Mouse (Mus musculus) heart, embryonic 15.5 days (tissue): Measurements from ENCODE around the gene Anp32b. TPM values are rescaled to one million over a fixed set of nuclear protein-coding genes. Genes with fewer than 3 reads are reported as not detected.

Experiments
- ATAC-seq: fragments of 200-750 bp; cut with Nextera tagmentation; replicated peaks from 2 replicates; pipeline ENCODE4 v1.8.0; 2017; ENCODE audit warnings: low read depth, moderate TSS enrichment; ENCODE audit not compliant: insufficient number of reproducible peaks, insufficient read depth, low FRiP score
- H3K27ac ChIP-seq: fragments of 300-500 bp; sonication (generic); 2 replicates; pipeline ENCODE4 v1.5.1; 2015; ENCODE audit warnings: mild to moderate bottlenecking, inconsistent platforms
- H3K27me3 ChIP-seq: fragments of 300-500 bp; sonication (generic); 2 replicates; pipeline ENCODE4 v1.6.1; 2015; ENCODE audit warnings: inconsistent platforms
- H3K36me3 ChIP-seq: fragments of 300-500 bp; sonication (generic); 2 replicates; pipeline ENCODE4 v1.6.1; 2015; ENCODE audit warnings: mild to moderate bottlenecking, inconsistent platforms
- H3K4me1 ChIP-seq: fragments of 300-500 bp; sonication (generic); replicated peaks from 2 replicates; pipeline ENCODE4 v1.6.1; 2015; ENCODE audit warnings: inconsistent platforms
- H3K4me2 ChIP-seq: fragments of 300-500 bp; sonication (generic); 2 replicates; pipeline ENCODE4 v1.6.1; 2015; ENCODE audit warnings: inconsistent platforms, mild to moderate bottlenecking, moderate library complexity
- H3K4me3 ChIP-seq: fragments of 300-500 bp; sonication (generic); 2 replicates; pipeline ENCODE4 v1.5.1; 2015; ENCODE audit warnings: mild to moderate bottlenecking, inconsistent platforms
- H3K9ac ChIP-seq: fragments of 300-500 bp; sonication (generic); 2 replicates; pipeline ENCODE4 v1.6.1; 2015; ENCODE audit warnings: mild to moderate bottlenecking, inconsistent platforms
- H3K9me3 ChIP-seq: fragments of 300-500 bp; sonication (generic); replicated peaks from 2 replicates; pipeline ENCODE4 v1.6.1; 2016; ENCODE audit warnings: inconsistent platforms
- WGBS: fragments of 180-500 bp; shearing (Covaris S2); methylation state at CpG from one replicate; pipeline ENCODE4 v1.1.7; 2015; ENCODE audit warnings: mixed read lengths; 5-methylcytosine and 5-hydroxymethylcytosine counted together
- polyA plus RNA-seq: library from polyadenylated mRNA; unstranded; fragments of >200 nt; fragmentation: Nextera tagmentation; extraction: Ambion mirVana; gene quantifications from 2 replicates; pipeline ENCODE4 v1.2.1, GENCODE M21; 2015

The Anp32b gene
- polyA plus RNA-seq, 1 experiment from 2014 or later, result 140 TPM

- ATAC-seq, result no peak
- H3K27ac ChIP-seq, result no peak overlapping the region
- H3K9me3 ChIP-seq, result no peaks in the 10 kb centered on the region
- no peak overlapping the region for H3K4me2 ChIP-seq
- H3K9ac ChIP-seq, result no peak overlapping the region
- no peaks in the 10 kb centered on the region for H3K4me1 ChIP-seq
- WGBS, result 75% methylated on average over 12 of the region's 12 CpGs
- no peaks in the 10 kb centered on the region for H3K27me3 ChIP-seq
- no peaks in the 10 kb centered on the region for H3K36me3 ChIP-seq
- no peak overlapping the region for H3K4me3 ChIP-seq
These were observed 18.2 kb upstream of the Anp32b start for GRCm38 (mm10) chr4:46432339-46433036.

- 74% methylated on average over 4 of the region's 4 CpGs for WGBS
These were observed 8.2 kb upstream of the Anp32b start for GRCm38 (mm10) chr4:46442501-46442900.

DNA sequence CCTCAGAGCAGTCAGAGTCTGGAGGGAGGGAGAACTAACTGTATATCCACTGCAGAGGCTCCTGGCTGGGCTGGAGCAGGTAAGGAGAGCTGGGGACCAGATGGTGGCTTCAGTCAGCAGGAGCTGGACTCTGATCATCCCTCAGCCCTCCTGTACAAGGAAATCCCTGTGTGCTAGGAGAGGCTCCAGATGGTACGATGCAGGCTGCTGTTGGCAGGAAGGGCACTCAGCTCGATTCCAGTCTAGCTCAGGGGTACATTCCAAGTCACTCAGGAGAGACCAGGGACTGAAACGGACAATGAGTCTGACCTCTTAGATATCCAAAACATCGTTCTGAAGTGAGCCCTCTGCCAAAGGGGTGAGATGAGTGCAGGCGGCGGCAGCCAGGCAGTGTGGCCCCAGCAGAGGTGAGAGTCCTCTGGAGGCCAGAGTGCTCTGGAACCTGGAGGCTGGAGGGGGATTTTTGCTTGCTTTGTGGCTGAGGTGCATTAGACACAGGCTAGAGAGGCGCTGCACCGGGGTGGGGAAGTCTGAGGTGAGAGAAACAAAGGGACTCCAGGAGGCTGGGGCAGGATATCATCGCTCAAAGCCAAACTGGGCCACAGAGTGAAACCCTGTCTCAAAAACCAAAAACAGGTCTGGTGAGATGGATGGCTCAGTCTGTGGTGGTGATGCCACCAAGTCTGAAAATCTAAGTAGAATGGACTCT lies 5.3 kb upstream of the Anp32b start:
- WGBS, result 43% methylated on average over 9 of the region's 9 CpGs
- Histone ChIP-seq H3K4me3 (no peak overlapping the region), H3K4me1 (peaks cover 15% of the 10 kb centered on the region)

More at GRCm38 (mm10) chr4:46442501-46442900, 8.2 kb upstream of the Anp32b start:
- Histone ChIP-seq H3K27me3 (no peaks in the 10 kb centered on the region), H3K4me1 (no peaks in the 10 kb centered on the region), H3K27ac (no peak overlapping the region), H3K4me3 (no peak overlapping the region), H3K9me3 (no peaks in the 10 kb centered on the region), H3K36me3 (no peaks in the 10 kb centered on the region), H3K9ac (no peak overlapping the region), H3K4me2 (no peak overlapping the region)
- ATAC-seq, result no peak

DNA sequence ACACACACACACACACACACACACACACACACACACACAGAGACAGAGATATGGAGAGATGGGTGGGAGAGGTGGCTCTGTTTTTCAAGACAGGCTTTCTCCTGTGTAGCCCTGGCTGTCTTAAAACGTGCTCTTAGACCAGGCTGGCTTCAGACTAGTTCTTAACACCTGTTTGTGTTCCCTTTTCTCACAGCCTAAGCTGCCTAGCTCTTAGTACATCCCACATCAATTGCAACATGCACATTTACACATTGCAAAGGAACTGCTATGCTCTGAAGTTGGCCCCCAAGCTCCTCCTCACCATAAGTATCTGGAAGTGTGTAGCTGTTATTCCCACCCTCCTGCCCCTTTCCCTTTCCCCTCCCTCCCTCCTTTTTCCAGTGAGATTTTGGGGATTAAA lies 3.2 kb upstream of the Anp32b start:
- peaks cover 19% of the 10 kb centered on the region for H3K4me1 ChIP-seq
- no peaks in the 10 kb centered on the region for H3K36me3 ChIP-seq
- H3K9me3 ChIP-seq, result no peaks in the 10 kb centered on the region
- no peak for ATAC-seq
- 62% methylated on average over 1 of the region's 1 CpGs for WGBS
- no peak overlapping the region for H3K4me2 ChIP-seq
- no peaks in the 10 kb centered on the region for H3K27me3 ChIP-seq
- H3K9ac ChIP-seq, result no peak overlapping the region
- H3K27ac ChIP-seq, result no peak overlapping the region
- H3K4me3 ChIP-seq, result no peak overlapping the region

More for the DNA sequence above, 5.3 kb upstream of the Anp32b start:
- Histone ChIP-seq H3K27ac (no peak overlapping the region), H3K36me3 (no peaks in the 10 kb centered on the region), H3K27me3 (no peaks in the 10 kb centered on the region), H3K9ac (no peak overlapping the region), H3K4me2 (no peak overlapping the region), H3K9me3 (no peaks in the 10 kb centered on the region)
- ATAC-seq, result no peak

DNA sequence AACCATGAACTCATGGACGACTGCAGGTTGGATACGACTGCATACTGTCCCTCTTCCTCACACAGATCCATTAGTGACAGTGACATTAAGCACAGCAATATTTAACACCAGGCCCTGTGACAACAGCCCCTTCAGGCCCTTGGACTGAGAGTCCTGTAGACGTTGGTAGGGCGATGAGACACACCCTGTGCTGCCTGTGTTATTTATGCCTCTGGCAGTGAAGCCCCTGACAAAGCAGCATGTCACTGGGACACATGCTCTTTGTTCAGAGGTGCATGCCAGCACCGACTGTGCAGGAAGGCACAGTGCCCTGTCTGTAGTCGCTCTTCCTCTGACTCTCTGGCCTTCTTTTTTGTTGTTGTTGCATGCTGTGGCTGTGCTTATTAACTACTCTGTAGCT lies 1.8 kb upstream of the Anp32b start:
- H3K27ac ChIP-seq, result no peak overlapping the region
- H3K27me3 ChIP-seq, result no peaks in the 10 kb centered on the region
- no peak for ATAC-seq

GRCm38 (mm10) chr4:46450020-46450518 lies 633 bp upstream of the Anp32b start:
- no peaks in the 10 kb centered on the region for H3K36me3 ChIP-seq
- no peaks in the 10 kb centered on the region for H3K9me3 ChIP-seq
- peaks cover 42% of the 10 kb centered on the region for H3K4me1 ChIP-seq
- WGBS, result 32% methylated on average over 7 of the region's 7 CpGs
- no peaks in the 10 kb centered on the region for H3K27me3 ChIP-seq
- H3K9ac ChIP-seq, result peak overlapping the region; percentile 97
- no peak for ATAC-seq
- H3K4me2 ChIP-seq, result peak overlapping the region; percentile 96
- H3K27ac ChIP-seq, result peak overlapping the region; percentile 99
- H3K4me3 ChIP-seq, result peak overlapping the region; percentile 87

More for the DNA sequence above, 1.8 kb upstream of the Anp32b start:
- WGBS, result 36% methylated on average over 6 of the region's 6 CpGs
- H3K9ac ChIP-seq, result peak overlapping the region; percentile 28; the same call in 1 of the 2 replicates
- no peak overlapping the region for H3K4me2 ChIP-seq
- H3K9me3 ChIP-seq, result no peaks in the 10 kb centered on the region
- no peaks in the 10 kb centered on the region for H3K36me3 ChIP-seq
- H3K4me3 ChIP-seq, result no peak overlapping the region
- H3K4me1 ChIP-seq, result peaks cover 33% of the 10 kb centered on the region

- peak; percentile 45 for ATAC-seq
- Histone ChIP-seq H3K36me3 (no peaks in the 10 kb centered on the region), H3K9me3 (no peaks in the 10 kb centered on the region), H3K4me2 (peak overlapping the region; percentile 96), H3K4me1 (peaks cover 49% of the 10 kb centered on the region), H3K27me3 (no peaks in the 10 kb centered on the region), H3K9ac (peak overlapping the region; percentile 97), H3K4me3 (peak overlapping the region; percentile 87), H3K27ac (peak overlapping the region; percentile 99)
- under 1% methylated on average over 55 of the region's 70 CpGs for WGBS
These were observed 597 bp downstream of the Anp32b start for GRCm38 (mm10) chr4:46451240-46451757.

- peak overlapping the region; percentile 96 for H3K4me2 ChIP-seq
- no peaks in the 10 kb centered on the region for H3K9me3 ChIP-seq
- WGBS, result 0% methylated on average over 74 of the region's 111 CpGs
- H3K36me3 ChIP-seq, result no peaks in the 10 kb centered on the region
- H3K27me3 ChIP-seq, result no peaks in the 10 kb centered on the region
- H3K9ac ChIP-seq, result peak overlapping the region; percentile 97
- H3K27ac ChIP-seq, result peak overlapping the region; percentile 99
- peaks cover 51% of the 10 kb centered on the region for H3K4me1 ChIP-seq
- peak overlapping the region; percentile 87 for H3K4me3 ChIP-seq
- peak; percentile 51 for ATAC-seq
These were observed 1.2 kb downstream of the Anp32b start for GRCm38 (mm10) chr4:46451758-46452480.

DNA sequence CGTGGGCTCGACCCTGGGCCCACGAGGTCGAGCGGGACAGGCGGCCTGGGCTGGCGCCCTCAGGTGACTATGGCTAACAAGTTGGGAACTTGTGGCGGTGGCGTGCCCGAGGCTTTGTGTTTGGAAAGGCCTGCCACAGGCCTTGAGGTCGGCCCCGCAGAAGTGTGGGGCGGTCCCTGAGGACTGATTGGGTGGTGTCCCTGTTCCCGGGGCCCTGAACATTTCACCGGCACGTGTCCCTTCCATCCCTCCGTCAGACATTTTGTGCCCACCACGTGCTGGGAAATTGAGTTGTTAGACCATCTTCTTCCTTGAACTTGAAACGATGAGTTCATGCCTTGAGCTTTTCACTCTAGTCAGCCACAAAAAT lies 1.8 kb downstream of the Anp32b start:
- Histone ChIP-seq H3K27me3 (no peaks in the 10 kb centered on the region), H3K4me1 (peaks cover 53% of the 10 kb centered on the region), H3K9ac (peak overlapping the region; percentile 97), H3K36me3 (no peaks in the 10 kb centered on the region), H3K9me3 (no peaks in the 10 kb centered on the region), H3K27ac (peak overlapping the region; percentile 99), H3K4me3 (peak overlapping the region; percentile 87), H3K4me2 (peak overlapping the region; percentile 96)
- under 1% methylated on average over 19 of the region's 19 CpGs for WGBS
- peak; percentile 6 for ATAC-seq

GRCm38 (mm10) chr4:46452855-46453719 lies 2.4 kb downstream of the Anp32b start:
- H3K4me3 ChIP-seq, result peak overlapping the region; percentile 87
- ATAC-seq, result no peak
- H3K27ac ChIP-seq, result peak overlapping the region; percentile 99
- 36% methylated on average over 13 of the region's 13 CpGs for WGBS
- H3K27me3 ChIP-seq, result no peaks in the 10 kb centered on the region
- H3K36me3 ChIP-seq, result no peaks in the 10 kb centered on the region
- no peaks in the 10 kb centered on the region for H3K9me3 ChIP-seq
- peaks cover 56% of the 10 kb centered on the region for H3K4me1 ChIP-seq
- peak overlapping the region; percentile 96 for H3K4me2 ChIP-seq
- H3K9ac ChIP-seq, result peak overlapping the region; percentile 97
